Mouse (Mus musculus): Measurements from ENCODE around the gene Spty2d1.

- TF ChIP-seq CTCF (IDR thresholded peaks at IDR 0.05; ENCODE audit: low read depth, low read length) (no peak), POLR2A (IDR thresholded peaks at IDR 0.05; ENCODE audit: borderline replicate concordance, low read depth, low read length) (no peak)
Observed at GRCm38 (mm10) chr7:47050766-47051165, 42.6 kb upstream of the Spty2d1 start.
